Mouse (Mus musculus): ENCODE data around the gene Snd1. TPM values are rescaled to one million over a fixed set of nuclear protein-coding genes. Genes with fewer than 3 reads are reported as not detected.

Gene Snd1
- polyA plus RNA-seq, 1 experiment from 2014 or later, result 39.4 TPM

DNA sequence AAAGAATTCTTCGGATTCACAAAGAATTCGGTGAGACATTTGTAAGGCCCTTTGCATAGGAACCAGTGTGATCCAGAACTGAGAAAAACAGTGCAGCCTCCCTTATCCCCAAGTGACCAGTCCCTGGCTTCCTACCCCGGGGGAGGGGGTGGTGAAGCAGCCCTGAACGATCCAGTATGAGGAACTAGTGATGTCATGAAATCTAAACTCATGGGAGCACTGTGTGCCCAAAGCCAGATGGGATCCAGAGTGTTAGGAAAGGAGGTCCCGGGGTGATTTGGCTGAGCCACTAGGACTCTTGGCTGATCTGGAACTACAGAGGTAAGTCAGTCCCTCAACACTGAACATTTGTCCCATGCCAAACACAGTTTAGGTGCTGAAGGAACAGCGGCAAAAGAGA, 420.8 kb downstream of the Snd1 start:
- Histone ChIP-seq H3K4me1 (replicated peaks; ENCODE audit: control insufficient read depth, insufficient read depth, low read length) (no peaks in the 10 kb centered on the region), H3K27me3 (replicated peaks; ENCODE audit: control insufficient read depth, insufficient read depth, low read length) (no peaks in the 10 kb centered on the region), H3K4me2 (replicated peaks; ENCODE audit: low read depth) (no peak overlapping the region), H3K9ac (ENCODE audit: low read depth, low read length) (no peak overlapping the region), H3K9me3 (ENCODE audit: control insufficient read depth) (no peaks in the 10 kb centered on the region), H3K36me3 (ENCODE audit: control insufficient read depth, insufficient read depth) (peaks cover 11% of the 10 kb centered on the region; the same call in 1 of the 2 replicates), H3K4me3 (ENCODE audit: low read depth, low read length) (no peak overlapping the region), H3K27ac (ENCODE audit: low read depth, low read length) (no peak overlapping the region)
- WGBS, result 77% methylated on average over 6 of the region's 6 CpGs
- no peak for TF ChIP-seq CTCF (IDR thresholded peaks at IDR 0.05; ENCODE audit: low read depth)
- ATAC-seq, result no peak

DNA sequence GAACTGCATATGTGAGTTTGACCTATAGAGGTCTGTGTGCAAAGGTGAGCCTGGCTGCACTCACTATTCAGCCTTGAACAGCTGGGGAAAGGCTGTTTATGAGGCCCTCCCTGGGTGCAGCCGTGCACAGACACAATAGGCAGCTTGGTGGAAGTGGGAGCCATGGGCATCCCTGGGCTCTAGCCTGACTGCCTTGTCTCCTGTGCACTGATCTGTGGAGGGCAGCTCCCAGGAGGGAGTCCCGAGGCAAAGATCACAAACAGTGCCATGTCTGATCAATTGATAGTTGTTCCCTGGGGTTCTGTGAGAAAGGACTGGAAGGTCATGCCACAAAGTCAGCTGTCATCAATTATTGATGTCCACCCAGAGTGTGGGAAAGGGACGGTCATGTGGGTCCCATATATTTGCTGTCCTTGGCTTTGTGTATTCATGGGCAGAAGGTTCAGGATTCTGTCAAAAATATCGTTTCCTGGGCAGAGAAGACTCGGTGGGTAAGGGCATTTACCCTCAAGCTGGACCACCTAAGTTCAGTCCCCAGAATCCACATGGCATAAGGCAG, 421.9 kb downstream of the Snd1 start:
- Histone ChIP-seq H3K4me1 (replicated peaks; ENCODE audit: control insufficient read depth, insufficient read depth, low read length) (no peaks in the 10 kb centered on the region), H3K4me3 (ENCODE audit: low read depth, low read length) (no peak overlapping the region), H3K27me3 (replicated peaks; ENCODE audit: control insufficient read depth, insufficient read depth, low read length) (no peaks in the 10 kb centered on the region), H3K4me2 (replicated peaks; ENCODE audit: low read depth) (no peak overlapping the region), H3K27ac (ENCODE audit: low read depth, low read length) (no peak overlapping the region), H3K9me3 (ENCODE audit: control insufficient read depth) (no peaks in the 10 kb centered on the region), H3K36me3 (ENCODE audit: control insufficient read depth, insufficient read depth) (peaks cover 1% of the 10 kb centered on the region; the same call in 1 of the 2 replicates), H3K9ac (ENCODE audit: low read depth, low read length) (no peak overlapping the region)
- WGBS, result 61% methylated on average over 5 of the region's 5 CpGs
- no peak for TF ChIP-seq CTCF (IDR thresholded peaks at IDR 0.05; ENCODE audit: low read depth)
- no peak for ATAC-seq

DNA sequence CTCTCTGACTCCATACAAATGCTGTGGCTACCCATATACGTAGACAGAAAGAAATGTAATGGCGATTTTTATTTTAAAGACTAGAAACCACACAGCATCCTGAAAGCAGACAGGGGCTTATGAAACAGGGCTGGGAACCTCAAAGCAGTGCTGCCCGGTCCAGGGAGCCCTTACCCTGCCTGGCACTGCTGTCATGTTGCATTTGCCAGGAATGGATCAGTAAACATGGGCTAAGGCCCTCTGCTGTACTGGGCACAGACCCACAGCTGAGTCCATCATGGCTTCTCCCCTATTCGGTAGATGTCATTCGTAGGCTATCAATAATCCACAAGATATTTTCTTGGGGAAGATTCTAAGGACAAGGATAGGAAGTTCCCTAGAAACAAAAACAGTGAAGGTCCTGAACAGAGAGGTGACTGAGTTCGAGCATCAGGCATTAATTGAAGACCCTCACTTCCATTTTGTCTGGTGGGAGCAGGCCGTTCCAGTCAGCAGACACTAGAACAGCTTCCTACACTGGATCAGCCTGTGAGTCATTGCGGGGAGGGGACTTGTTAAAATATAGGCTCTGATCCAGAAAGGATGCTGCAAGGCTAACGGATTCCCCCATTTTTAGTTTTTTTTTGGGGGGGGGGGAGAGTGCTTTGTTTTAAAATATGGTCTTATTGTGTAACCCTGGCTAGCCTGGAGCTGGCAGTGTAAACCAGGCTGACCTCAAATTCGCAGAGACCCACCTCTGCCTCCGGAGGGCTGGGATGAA, 422.6 kb downstream of the Snd1 start:
- no peak for TF ChIP-seq CTCF (IDR thresholded peaks at IDR 0.05; ENCODE audit: low read depth)
- Histone ChIP-seq H3K27me3 (replicated peaks; ENCODE audit: control insufficient read depth, insufficient read depth, low read length) (no peaks in the 10 kb centered on the region), H3K4me3 (ENCODE audit: low read depth, low read length) (no peak overlapping the region), H3K36me3 (ENCODE audit: control insufficient read depth, insufficient read depth) (no peaks in the 10 kb centered on the region), H3K9me3 (ENCODE audit: control insufficient read depth) (no peaks in the 10 kb centered on the region), H3K4me2 (replicated peaks; ENCODE audit: low read depth) (no peak overlapping the region), H3K9ac (ENCODE audit: low read depth, low read length) (no peak overlapping the region), H3K4me1 (replicated peaks; ENCODE audit: control insufficient read depth, insufficient read depth, low read length) (no peaks in the 10 kb centered on the region), H3K27ac (ENCODE audit: low read depth, low read length) (no peak overlapping the region)
- ATAC-seq, result no peak
- 65% methylated on average over 11 of the region's 11 CpGs for WGBS

DNA sequence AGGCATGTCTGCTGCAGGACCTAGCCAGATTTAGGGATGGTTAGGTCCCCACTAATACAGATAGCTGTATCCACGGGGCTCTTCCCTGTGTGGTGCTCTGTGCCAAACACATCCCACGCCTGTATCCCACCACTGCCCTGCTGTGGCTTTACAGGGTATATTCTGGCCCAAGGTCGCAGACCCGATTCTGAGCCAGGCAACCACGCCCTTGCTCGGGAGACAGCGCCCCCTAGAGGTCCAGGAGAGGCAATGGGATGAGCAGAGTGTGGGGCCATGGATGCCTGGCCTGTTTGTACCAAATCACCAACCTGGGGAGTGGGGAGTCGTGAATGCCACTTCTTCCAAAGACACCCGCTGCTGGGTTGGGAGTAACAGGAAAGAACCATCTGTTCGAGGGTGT, 423.9 kb downstream of the Snd1 start:
- no peaks in the 10 kb centered on the region for H3K4me1 ChIP-seq (replicated peaks; ENCODE audit: control insufficient read depth, insufficient read depth, low read length)

DNA sequence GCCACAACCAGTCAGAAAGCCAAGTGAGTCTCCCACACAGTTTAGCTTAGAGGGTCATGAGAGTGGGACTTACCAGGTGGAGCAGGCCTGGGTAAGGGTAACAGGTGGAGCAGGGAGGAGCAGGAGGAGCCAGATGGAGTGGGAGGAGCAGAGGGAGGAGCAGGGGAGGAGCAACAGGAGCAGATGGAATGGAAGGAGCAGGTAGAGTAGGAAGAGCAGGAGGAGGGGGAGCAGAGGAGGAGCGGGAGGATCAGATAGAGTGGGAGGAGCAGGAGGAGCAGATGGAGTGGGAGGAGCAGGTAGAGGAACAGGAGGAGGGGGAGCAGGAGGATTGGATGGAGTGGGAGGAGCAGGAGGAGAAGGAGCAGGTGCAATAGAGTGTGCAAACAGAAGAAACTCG, 427.6 kb downstream of the Snd1 start:
- no peaks in the 10 kb centered on the region for H3K36me3 ChIP-seq (ENCODE audit: control insufficient read depth, insufficient read depth)
- H3K9me3 ChIP-seq (ENCODE audit: control insufficient read depth), result no peaks in the 10 kb centered on the region
- no peaks in the 10 kb centered on the region for H3K4me1 ChIP-seq (replicated peaks; ENCODE audit: control insufficient read depth, insufficient read depth, low read length)
- H3K4me2 ChIP-seq (replicated peaks; ENCODE audit: low read depth), result no peak overlapping the region
- TF ChIP-seq CTCF (IDR thresholded peaks at IDR 0.05; ENCODE audit: low read depth), result no peak
- H3K27me3 ChIP-seq (replicated peaks; ENCODE audit: control insufficient read depth, insufficient read depth, low read length), result no peaks in the 10 kb centered on the region
- no peak for ATAC-seq
- WGBS, result 39% methylated on average over 2 of the region's 2 CpGs
- no peak overlapping the region for H3K9ac ChIP-seq (ENCODE audit: low read depth, low read length)
- H3K4me3 ChIP-seq (ENCODE audit: low read depth, low read length), result no peak overlapping the region
- no peak overlapping the region for H3K27ac ChIP-seq (ENCODE audit: low read depth, low read length)

More for the DNA sequence above, 423.9 kb downstream of the Snd1 start:
- Histone ChIP-seq H3K27ac (ENCODE audit: low read depth, low read length) (no peak overlapping the region), H3K9me3 (ENCODE audit: control insufficient read depth) (no peaks in the 10 kb centered on the region), H3K36me3 (ENCODE audit: control insufficient read depth, insufficient read depth) (no peaks in the 10 kb centered on the region), H3K9ac (ENCODE audit: low read depth, low read length) (no peak overlapping the region), H3K27me3 (replicated peaks; ENCODE audit: control insufficient read depth, insufficient read depth, low read length) (no peaks in the 10 kb centered on the region), H3K4me3 (ENCODE audit: low read depth, low read length) (no peak overlapping the region), H3K4me2 (replicated peaks; ENCODE audit: low read depth) (no peak overlapping the region)
- peak; percentile 82 for TF ChIP-seq CTCF (IDR thresholded peaks at IDR 0.05; ENCODE audit: low read depth)
- WGBS, result 19% methylated on average over 10 of the region's 10 CpGs
- peak; percentile 19; the same call in 1 of the 2 replicates for ATAC-seq

DNA sequence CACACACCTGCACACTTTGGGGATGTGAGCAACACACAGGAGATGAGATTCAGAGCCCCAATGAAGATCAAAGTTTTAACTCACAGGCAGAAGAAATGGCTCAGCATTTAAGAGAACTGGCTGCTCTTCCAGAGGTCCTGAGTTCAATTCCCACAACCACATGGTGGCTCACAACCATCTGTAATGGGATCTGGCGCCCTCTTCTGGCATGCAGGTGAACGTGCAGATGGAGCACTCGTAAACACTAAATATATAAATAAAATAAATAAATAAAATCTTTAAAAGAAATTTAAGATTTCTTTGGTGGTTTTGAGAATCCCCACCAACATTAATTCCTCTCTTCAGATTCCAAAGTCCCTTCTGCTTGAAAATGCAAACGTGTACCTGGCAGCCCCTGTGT, 429.5 kb downstream of the Snd1 start:
- H3K4me1 ChIP-seq (replicated peaks; ENCODE audit: control insufficient read depth, insufficient read depth, low read length), result no peaks in the 10 kb centered on the region
- no peak for ATAC-seq
- 59% methylated on average over 4 of the region's 4 CpGs for WGBS
- peak; percentile 44 for TF ChIP-seq CTCF (IDR thresholded peaks at IDR 0.05; ENCODE audit: low read depth)
- H3K9ac ChIP-seq (ENCODE audit: low read depth, low read length), result no peak overlapping the region
- H3K9me3 ChIP-seq (ENCODE audit: control insufficient read depth), result no peaks in the 10 kb centered on the region
- H3K4me2 ChIP-seq (replicated peaks; ENCODE audit: low read depth), result no peak overlapping the region
- no peak overlapping the region for H3K27ac ChIP-seq (ENCODE audit: low read depth, low read length)
- H3K27me3 ChIP-seq (replicated peaks; ENCODE audit: control insufficient read depth, insufficient read depth, low read length), result no peaks in the 10 kb centered on the region
- H3K36me3 ChIP-seq (ENCODE audit: control insufficient read depth, insufficient read depth), result no peaks in the 10 kb centered on the region
- H3K4me3 ChIP-seq (ENCODE audit: low read depth, low read length), result no peak overlapping the region
